Mouse (Mus musculus) heart, adult 2 months (tissue): ENCODE measurements around the gene Rap1gap. TPM values are rescaled to one million over a fixed set of nuclear protein-coding genes. Genes with fewer than 3 reads are reported as not detected.
A peak's percentile ranks its signal among the peaks of the same experiment; 100 is the strongest.

Experiments
- DNase-seq, 2 experiments: peaks; one replicate each; pipeline ENCODE4 v3.0.0; 2021
- H3K27ac ChIP-seq: fragments of 200-600 bp; 2 replicates; pipeline ENCODE4 v1.8.1; 2022
- H3K27me3 ChIP-seq: fragments of 200-500 bp; 2 replicates; pipeline ENCODE4 v1.6.1; 2012; ENCODE audit warnings: mild to moderate bottlenecking, low read length, inconsistent platforms, mixed read lengths; ENCODE audit not compliant: control insufficient read depth, insufficient read depth
- H3K36me3 ChIP-seq: fragments of 200-500 bp; 2 replicates; pipeline ENCODE4 v1.6.1; 2012; ENCODE audit warnings: low read length, inconsistent platforms; ENCODE audit not compliant: control insufficient read depth, insufficient read depth
- H3K4me1 ChIP-seq: fragments of 200-500 bp; 2 replicates; pipeline ENCODE4 v1.6.1; 2011; ENCODE audit warnings: low read length; ENCODE audit not compliant: control insufficient read depth, insufficient read depth
- H3K4me3 ChIP-seq: fragments of 200-600 bp; 2 replicates; pipeline ENCODE4 v1.8.1; 2022
- H3K79me2 ChIP-seq: fragments of 200-500 bp; replicated peaks from 2 replicates; pipeline ENCODE4 v1.6.1; 2012; ENCODE audit warnings: mild to moderate bottlenecking, inconsistent platforms, low read length, moderate library complexity, mixed read lengths; ENCODE audit not compliant: control insufficient read depth, insufficient read depth
- H3K9ac ChIP-seq: fragments of 200-500 bp; 2 replicates; pipeline ENCODE4 v1.6.1; 2012; ENCODE audit warnings: low read depth, mild to moderate bottlenecking, control low read depth, inconsistent platforms, low read length, mixed read lengths
- CTCF ChIP-seq: fragments of 200-600 bp; IDR thresholded peaks from 2 replicates; pipeline ENCODE4 v1.8.1; 2022; ENCODE audit warnings: antibody characterized with exemption, mild to moderate bottlenecking, moderate library complexity
- EP300 ChIP-seq: fragments of 200-500 bp; IDR thresholded peaks from 2 replicates; pipeline ENCODE4 v1.6.1; 2011; ENCODE audit warnings: low read depth, low read length, control low read depth; ENCODE audit not compliant: insufficient read depth
- POLR2A ChIP-seq: fragments of 200-500 bp; IDR thresholded peaks from 2 replicates; pipeline ENCODE4 v1.6.1; 2011; ENCODE audit warnings: mild to moderate bottlenecking, low read depth, low read length, control low read depth; ENCODE audit not compliant: insufficient read depth
- WGBS: fragments of 180-500 bp; shearing (Covaris S2); methylation state at CpG from one replicate; pipeline ENCODE4 v1.1.7; 2018; 5-methylcytosine and 5-hydroxymethylcytosine counted together
- intact Hi-C: fragments of 180-260 bp; cut with DNase I; formaldehyde crosslinking; loops from one replicate; pipeline ENCODE4 v1.15.1; 2025
- polyA plus RNA-seq: library from polyadenylated mRNA; depleted of rRNA; stranded (reverse); fragments of >200 nt; gene quantifications from 2 replicates; pipeline ENCODE4 v1.2.3, GENCODE M21; 2012
- total RNA-seq, 2 experiments: library from RNA; stranded (reverse); gene quantifications; 2 replicates each; pipeline ENCODE4 v1.2.3; 2021

Rap1gap gene
- total and polyA plus RNA-seq, 3 experiments: 14.7 to 35.9 (median 15.6) TPM

DNA sequence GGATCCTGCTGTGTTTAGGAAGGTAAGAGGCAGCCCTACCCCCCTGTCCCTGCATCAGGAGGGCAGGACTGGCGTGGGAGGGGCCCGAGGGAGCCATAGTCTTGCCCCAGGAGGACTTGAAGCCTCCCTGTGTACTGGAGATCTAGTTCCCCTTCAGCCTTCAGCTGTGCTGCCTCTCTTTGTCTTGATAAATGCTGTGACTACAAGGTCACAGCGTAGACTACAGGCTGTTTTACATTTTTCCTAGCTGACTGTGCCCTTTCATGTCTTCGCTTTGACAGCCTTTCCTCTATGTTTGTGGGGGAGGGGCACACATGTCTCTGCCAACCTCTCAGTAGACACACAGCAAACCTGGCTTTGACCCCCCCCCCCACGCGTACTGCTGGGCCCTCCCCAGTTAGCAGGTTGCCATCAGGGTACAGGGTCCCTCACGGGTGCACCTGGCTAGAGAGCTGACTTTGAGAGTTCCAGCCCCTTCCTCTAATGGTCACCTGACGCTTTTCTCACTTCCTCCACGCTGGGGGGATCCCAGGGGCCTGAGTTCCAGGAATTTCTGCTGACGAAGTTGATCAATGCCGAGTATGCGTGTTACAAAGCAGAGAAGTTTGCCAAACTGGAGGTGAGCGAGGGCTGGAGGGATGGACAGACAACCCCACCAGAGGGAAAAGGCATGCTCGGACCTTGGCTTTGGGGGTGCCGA is 55.0 kb downstream of the Rap1gap start:
- 25% methylated on average over 15 of the region's 15 CpGs for WGBS
- no peak overlapping the region for H3K9ac ChIP-seq
- no peak for DNase-seq
- H3K4me3 ChIP-seq: no peak overlapping the region
- no peaks in the 10 kb centered on the region for H3K27me3 ChIP-seq
- H3K79me2 ChIP-seq: no peaks in the 10 kb centered on the region
- no peak overlapping the region for H3K27ac ChIP-seq
- intact Hi-C loops: no loop called here
- H3K36me3 ChIP-seq: no peaks in the 10 kb centered on the region
- no peak for TF ChIP-seq CTCF
- no peak for TF ChIP-seq EP300
- no peak for TF ChIP-seq POLR2A
- H3K4me1 ChIP-seq: no peaks in the 10 kb centered on the region

DNA sequence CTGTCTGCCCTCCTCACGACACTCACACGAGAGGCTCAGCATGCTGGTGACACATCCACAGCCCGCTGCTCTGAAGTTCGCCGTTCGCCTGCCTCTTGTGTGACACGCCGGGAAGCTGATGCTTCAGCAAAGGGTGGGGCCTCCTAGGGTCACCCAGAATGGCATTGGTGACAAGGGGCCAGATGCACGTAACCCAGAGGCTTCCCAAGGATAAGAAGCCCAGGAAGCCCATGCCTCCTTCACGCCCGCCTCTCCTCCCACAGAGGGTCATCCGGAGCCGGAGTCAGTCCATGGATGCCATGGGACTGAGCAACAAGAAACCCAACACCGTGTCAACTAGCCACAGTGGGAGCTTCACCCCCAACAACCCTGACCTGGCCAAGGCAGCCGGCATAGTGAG is 57.0 kb downstream of the Rap1gap start:
- no peak overlapping the region for H3K27ac ChIP-seq
- no peak overlapping the region for H3K4me3 ChIP-seq
- no peak overlapping the region for H3K9ac ChIP-seq
- H3K79me2 ChIP-seq: no peaks in the 10 kb centered on the region
- intact Hi-C loops: no loop called here
- 82% methylated on average over 15 of the region's 15 CpGs for WGBS
- DNase-seq: no peak
- no peak for TF ChIP-seq CTCF
- TF ChIP-seq EP300: no peak
- no peak for TF ChIP-seq POLR2A
- no peaks in the 10 kb centered on the region for H3K36me3 ChIP-seq
- no peaks in the 10 kb centered on the region for H3K27me3 ChIP-seq
- H3K4me1 ChIP-seq: no peaks in the 10 kb centered on the region

DNA sequence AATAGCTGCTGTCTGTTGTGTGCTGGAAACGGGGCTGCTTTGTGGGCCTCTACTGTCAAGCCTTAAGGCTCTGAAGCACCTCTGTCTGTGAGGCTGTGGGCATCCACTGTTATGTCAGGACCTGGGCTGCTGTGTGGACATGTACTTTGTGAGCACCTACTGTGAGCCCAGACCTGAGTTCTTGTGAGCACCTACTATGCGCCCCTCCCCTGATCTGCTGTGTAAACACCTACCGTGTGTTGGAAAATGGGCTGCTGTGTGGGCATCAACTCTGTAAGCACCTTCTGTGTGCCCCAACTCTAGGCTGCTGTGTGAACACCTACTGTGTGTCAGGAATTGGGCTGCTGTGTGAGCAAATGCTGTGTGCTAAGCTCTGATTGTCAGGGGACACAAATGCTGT is 57.7 kb downstream of the Rap1gap start:
- Histone ChIP-seq H3K9ac (no peak overlapping the region), H3K4me3 (no peak overlapping the region), H3K27ac (no peak overlapping the region), H3K36me3 (no peaks in the 10 kb centered on the region), H3K79me2 (no peaks in the 10 kb centered on the region), H3K4me1 (no peaks in the 10 kb centered on the region), H3K27me3 (no peaks in the 10 kb centered on the region)
- TF ChIP-seq POLR2A (no peak), CTCF (no peak), EP300 (no peak)
- intact Hi-C loops: loop anchor here (1.0 kb wide), 1 partner anchor 46 kb away; no protein-coding TSS in a partner anchor
- no peak for DNase-seq
- 84% methylated on average over 3 of the region's 3 CpGs for WGBS

DNA sequence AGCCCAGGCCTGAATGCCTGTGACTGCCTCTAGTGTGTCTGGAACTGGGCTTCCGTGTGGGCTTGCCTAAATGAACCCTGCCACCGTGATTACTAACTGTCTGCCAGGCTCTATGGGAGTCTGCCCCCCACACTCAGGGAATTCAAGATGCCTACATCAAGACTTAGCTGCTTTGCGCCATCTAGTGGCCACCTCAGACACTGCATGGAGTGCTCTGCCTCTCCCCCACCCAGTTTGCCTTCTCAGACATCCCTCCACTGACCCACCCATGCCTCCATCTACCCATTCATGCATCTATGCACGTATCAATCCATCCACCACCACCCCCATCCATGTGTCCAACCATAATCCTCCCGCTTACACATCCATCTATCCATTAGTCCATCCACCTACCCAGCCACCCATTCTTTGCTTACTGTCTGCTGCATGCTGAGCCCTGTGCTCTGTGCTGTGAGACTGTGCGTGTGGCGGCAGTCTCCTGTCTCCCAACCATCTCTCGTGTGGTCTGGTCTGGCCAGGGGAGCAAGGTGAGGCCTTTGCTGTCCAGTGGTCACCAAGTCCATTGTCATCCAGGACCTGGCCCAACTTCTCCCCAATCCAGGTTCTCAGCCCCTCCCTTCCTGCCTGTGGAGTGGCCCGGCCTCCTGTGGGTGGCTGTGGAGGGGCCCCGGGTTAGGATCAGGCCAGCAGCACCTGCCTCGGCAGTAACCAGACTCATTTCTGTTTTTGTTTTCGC is 58.3 kb downstream of the Rap1gap start:
- Histone ChIP-seq H3K27me3 (no peaks in the 10 kb centered on the region), H3K4me3 (no peak overlapping the region), H3K79me2 (no peaks in the 10 kb centered on the region), H3K36me3 (no peaks in the 10 kb centered on the region), H3K9ac (no peak overlapping the region), H3K4me1 (no peaks in the 10 kb centered on the region), H3K27ac (no peak overlapping the region; the same call in 1 of the 2 replicates)
- peak; percentile 59 to 82 for DNase-seq
- intact Hi-C loops: loop anchor here (1.0 kb wide), 1 partner anchor 47 kb away; no protein-coding TSS in a partner anchor
- TF ChIP-seq CTCF: peak; percentile 98; the same call in 1 of the 2 replicates
- TF ChIP-seq POLR2A: no peak
- 16% methylated on average over 12 of the region's 12 CpGs for WGBS

DNA sequence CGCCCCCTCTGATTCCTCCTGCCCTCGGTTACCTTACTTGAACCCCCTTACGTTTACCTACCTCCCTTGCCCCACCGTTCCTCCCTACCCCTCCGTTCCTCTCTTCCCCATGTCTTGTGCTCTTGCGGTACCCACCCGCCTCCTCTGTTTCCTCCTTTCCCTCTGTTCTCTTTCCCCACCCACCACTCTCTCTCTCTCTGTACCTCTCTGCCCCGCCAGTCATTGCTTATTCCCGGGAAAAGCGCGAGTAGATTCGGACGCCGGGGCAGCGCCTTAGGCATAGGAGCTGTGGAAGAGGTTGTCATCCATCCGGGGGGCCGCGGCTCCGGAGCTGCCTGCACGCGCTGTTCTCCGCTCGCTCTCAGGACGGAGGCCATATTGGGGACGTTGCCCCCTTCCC is 59.0 kb downstream of the Rap1gap start:
- intact Hi-C loops: no loop called here
- no peaks in the 10 kb centered on the region for H3K4me1 ChIP-seq
- no peaks in the 10 kb centered on the region for H3K36me3 ChIP-seq
- peak overlapping the region; percentile 91; the same call in 1 of the 2 replicates for H3K27ac ChIP-seq
- H3K27me3 ChIP-seq: no peaks in the 10 kb centered on the region
- H3K4me3 ChIP-seq: peak overlapping the region; percentile 10; the same call in 1 of the 2 replicates
- TF ChIP-seq CTCF: no peak
- H3K79me2 ChIP-seq: no peaks in the 10 kb centered on the region
- peak in 1 of 2 experiments; percentile 47 for DNase-seq
- H3K9ac ChIP-seq: no peak overlapping the region
- 49% methylated on average over 25 of the region's 25 CpGs for WGBS

DNA sequence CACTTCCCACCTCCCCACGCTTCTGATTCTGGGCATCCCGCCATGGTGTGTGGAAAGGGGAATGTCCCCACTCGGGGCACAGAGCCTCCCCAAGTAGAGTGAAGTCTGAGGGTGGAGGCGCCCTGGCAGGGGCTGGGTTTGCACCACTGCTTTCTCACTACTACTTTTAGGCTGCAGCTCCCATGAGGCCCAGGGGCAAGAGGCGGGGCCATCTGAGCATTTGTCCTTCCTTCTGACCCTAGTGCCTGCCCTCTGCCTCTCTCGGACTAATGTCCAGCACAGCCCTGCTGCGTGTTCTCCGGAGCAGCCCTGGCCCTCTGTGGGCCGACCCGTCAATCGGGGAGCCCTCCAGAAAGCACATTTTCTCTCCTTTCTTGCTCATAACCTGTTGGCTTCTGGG is 59.7 kb downstream of the Rap1gap start:
- TF ChIP-seq POLR2A (peak; percentile 60; the same call in 1 of the 2 replicates), CTCF (no peak)
- 37% methylated on average over 11 of the region's 11 CpGs for WGBS
- peak overlapping the region; percentile 40 for H3K4me3 ChIP-seq
- H3K9ac ChIP-seq: peak overlapping the region; percentile 1; the same call in 1 of the 2 replicates
- peak; percentile 69 to 80 for DNase-seq
- intact Hi-C loops: no loop called here
- H3K27ac ChIP-seq: peak overlapping the region; percentile 91
- no peaks in the 10 kb centered on the region for H3K79me2 ChIP-seq
- no peaks in the 10 kb centered on the region for H3K36me3 ChIP-seq
- no peaks in the 10 kb centered on the region for H3K4me1 ChIP-seq
- peaks cover 2% of the 10 kb centered on the region; the same call in 1 of the 2 replicates for H3K27me3 ChIP-seq
